Mouse (Mus musculus) liver, embryonic 15.5 days (tissue): Measurements from ENCODE around the gene 1300017J02Rik. TPM values are rescaled to one million over a fixed set of nuclear protein-coding genes. Genes with fewer than 3 reads are reported as not detected.

Experiments
- ATAC-seq: fragments of 200-750 bp; cut with Nextera tagmentation; 2 replicates; pipeline ENCODE4 v1.8.0; 2017; ENCODE audit warnings: moderate number of reproducible peaks, mild to moderate bottlenecking, moderate library complexity; ENCODE audit not compliant: insufficient read depth
- H3K27ac ChIP-seq: fragments of 300-500 bp; sonication (generic); replicated peaks from 2 replicates; pipeline ENCODE4 v1.5.1; 2015; ENCODE audit warnings: mild to moderate bottlenecking, inconsistent platforms
- H3K27me3 ChIP-seq: fragments of 300-500 bp; sonication (generic); 2 replicates; pipeline ENCODE4 v1.6.1; 2015; ENCODE audit warnings: mild to moderate bottlenecking, inconsistent platforms
- H3K36me3 ChIP-seq: fragments of 300-500 bp; sonication (generic); replicated peaks from 2 replicates; pipeline ENCODE4 v1.6.1; 2015; ENCODE audit warnings: moderate library complexity, mild to moderate bottlenecking, inconsistent platforms
- H3K4me1 ChIP-seq: fragments of 300-500 bp; sonication (generic); replicated peaks from 2 replicates; pipeline ENCODE4 v1.6.1; 2015; ENCODE audit warnings: inconsistent platforms
- H3K4me2 ChIP-seq: fragments of 300-500 bp; sonication (generic); 2 replicates; pipeline ENCODE4 v1.6.1; 2015; ENCODE audit warnings: moderate library complexity, mild to moderate bottlenecking, inconsistent platforms
- H3K4me3 ChIP-seq: fragments of 300-500 bp; sonication (generic); replicated peaks from 2 replicates; pipeline ENCODE4 v1.5.1; 2015; ENCODE audit warnings: mild to moderate bottlenecking, inconsistent platforms
- H3K9ac ChIP-seq: fragments of 300-500 bp; sonication (generic); 2 replicates; pipeline ENCODE4 v1.6.1; 2015; ENCODE audit warnings: moderate library complexity, mild to moderate bottlenecking, inconsistent platforms
- H3K9me3 ChIP-seq: fragments of 300-500 bp; sonication (generic); replicated peaks from 2 replicates; pipeline ENCODE4 v1.6.1; 2016; ENCODE audit warnings: inconsistent platforms
- WGBS: fragments of 180-500 bp; shearing (Covaris S2); methylation state at CpG from one replicate; pipeline ENCODE4 v1.1.7; 2015; ENCODE audit warnings: mixed read lengths; ENCODE audit not compliant: insufficient replicate concordance; 5-methylcytosine and 5-hydroxymethylcytosine counted together
- polyA plus RNA-seq: library from polyadenylated mRNA; unstranded; fragments of >200 nt; fragmentation: Nextera tagmentation; extraction: Ambion mirVana; gene quantifications from 2 replicates; pipeline ENCODE4 v1.2.1, GENCODE M21; 2015

Gene 1300017J02Rik
- polyA plus RNA-seq, 1 experiment from 2014 or later: 74.2 TPM

GRCm38 (mm10) chr9:103302666-103303065 lies 2.2 kb downstream of the 1300017J02Rik start:
- Histone ChIP-seq H3K36me3 (peaks cover 7% of the 10 kb centered on the region), H3K27me3 (no peaks in the 10 kb centered on the region), H3K4me1 (peaks cover 50% of the 10 kb centered on the region), H3K9ac (no peak overlapping the region), H3K4me3 (no peak overlapping the region), H3K4me2 (no peak overlapping the region), H3K27ac (no peak overlapping the region; the same call in 1 of the 2 replicates), H3K9me3 (no peaks in the 10 kb centered on the region)
- no peak for ATAC-seq
- 26% methylated on average over 3 of the region's 3 CpGs for WGBS

- no peak overlapping the region for H3K9ac ChIP-seq
- H3K27ac ChIP-seq: no peak overlapping the region
- H3K36me3 ChIP-seq: peaks cover 3% of the 10 kb centered on the region
- H3K27me3 ChIP-seq: no peaks in the 10 kb centered on the region
- peaks cover 46% of the 10 kb centered on the region for H3K4me1 ChIP-seq
- no peak overlapping the region for H3K4me3 ChIP-seq
- H3K4me2 ChIP-seq: no peak overlapping the region
- 63% methylated on average over 4 of the region's 4 CpGs for WGBS
- no peaks in the 10 kb centered on the region for H3K9me3 ChIP-seq
- ATAC-seq: no peak
Observed at GRCm38 (mm10) chr9:103302239-103302638, 2.6 kb downstream of the 1300017J02Rik start.

- H3K9me3 ChIP-seq: no peaks in the 10 kb centered on the region
- WGBS: 67% methylated on average over 8 of the region's 8 CpGs
- no peak overlapping the region for H3K4me2 ChIP-seq
- no peaks in the 10 kb centered on the region for H3K27me3 ChIP-seq
- ATAC-seq: no peak
- H3K36me3 ChIP-seq: no peaks in the 10 kb centered on the region
- H3K4me3 ChIP-seq: no peak overlapping the region
- no peak overlapping the region for H3K9ac ChIP-seq
- no peak overlapping the region for H3K27ac ChIP-seq
- peaks cover 35% of the 10 kb centered on the region for H3K4me1 ChIP-seq
Observed at GRCm38 (mm10) chr9:103301086-103301485, 3.8 kb downstream of the 1300017J02Rik start.

- no peak overlapping the region for H3K9ac ChIP-seq
- WGBS: 44% methylated on average over 2 of the region's 2 CpGs
- H3K27me3 ChIP-seq: no peaks in the 10 kb centered on the region
- H3K4me3 ChIP-seq: no peak overlapping the region
- peaks cover 6% of the 10 kb centered on the region for H3K4me1 ChIP-seq
- H3K27ac ChIP-seq: peak overlapping the region; percentile 56
- no peaks in the 10 kb centered on the region for H3K9me3 ChIP-seq
- ATAC-seq: peak; percentile 84
- H3K36me3 ChIP-seq: no peaks in the 10 kb centered on the region
- no peak overlapping the region for H3K4me2 ChIP-seq
Observed at GRCm38 (mm10) chr9:103294507-103294906, 10.4 kb downstream of the 1300017J02Rik start.

- Histone ChIP-seq H3K4me1 (peaks cover 52% of the 10 kb centered on the region), H3K4me3 (peak overlapping the region; percentile 72), H3K27ac (peak overlapping the region; percentile 99), H3K4me2 (peak overlapping the region; percentile 63), H3K9me3 (no peaks in the 10 kb centered on the region), H3K27me3 (no peaks in the 10 kb centered on the region), H3K9ac (peak overlapping the region; percentile 82), H3K36me3 (peaks cover 12% of the 10 kb centered on the region; the same call in 1 of the 2 replicates)
- whole genome bisulfite sequencing: 37% methylated on average over 13 of the region's 13 CpGs
- ATAC-seq: peak; percentile 83
Observed at GRCm38 (mm10) chr9:103288489-103289180, 16.2 kb downstream of the 1300017J02Rik start.

GRCm38 (mm10) chr9:103287840-103288488 lies 16.9 kb downstream of the 1300017J02Rik start:
- H3K4me3 ChIP-seq: peak overlapping the region; percentile 72
- WGBS: 26% methylated on average over 19 of the region's 19 CpGs
- peak overlapping the region; percentile 63 for H3K4me2 ChIP-seq

GRCm38 (mm10) chr9:103286901-103287422 lies 17.9 kb downstream of the 1300017J02Rik start:
- no peaks in the 10 kb centered on the region for H3K9me3 ChIP-seq

More at GRCm38 (mm10) chr9:103287840-103288488, 16.9 kb downstream of the 1300017J02Rik start:
- peak overlapping the region; percentile 99 for H3K27ac ChIP-seq
- peak overlapping the region; percentile 82 for H3K9ac ChIP-seq
- H3K36me3 ChIP-seq: peaks cover 14% of the 10 kb centered on the region; the same call in 1 of the 2 replicates
- H3K9me3 ChIP-seq: no peaks in the 10 kb centered on the region
- peak; percentile 97 for ATAC-seq
- no peaks in the 10 kb centered on the region for H3K27me3 ChIP-seq
- H3K4me1 ChIP-seq: peaks cover 52% of the 10 kb centered on the region

GRCm38 (mm10) chr9:103286396-103286795 lies 18.5 kb downstream of the 1300017J02Rik start:
- peak overlapping the region; percentile 82 for H3K9ac ChIP-seq
- H3K9me3 ChIP-seq: no peaks in the 10 kb centered on the region
- ATAC-seq: no peak
- peak overlapping the region; percentile 72 for H3K4me3 ChIP-seq
- peak overlapping the region; percentile 99 for H3K27ac ChIP-seq
- peak overlapping the region; percentile 63 for H3K4me2 ChIP-seq
- WGBS: 35% methylated on average over 4 of the region's 4 CpGs
- no peaks in the 10 kb centered on the region for H3K27me3 ChIP-seq
- peaks cover 30% of the 10 kb centered on the region for H3K36me3 ChIP-seq
- peaks cover 52% of the 10 kb centered on the region for H3K4me1 ChIP-seq

More at GRCm38 (mm10) chr9:103286901-103287422, 17.9 kb downstream of the 1300017J02Rik start:
- Histone ChIP-seq H3K4me2 (peak overlapping the region; percentile 63), H3K27me3 (no peaks in the 10 kb centered on the region), H3K27ac (peak overlapping the region; percentile 99), H3K9ac (peak overlapping the region; percentile 82), H3K4me1 (peaks cover 52% of the 10 kb centered on the region), H3K4me3 (peak overlapping the region; percentile 72), H3K36me3 (peaks cover 24% of the 10 kb centered on the region)
- 54% methylated on average over 13 of the region's 13 CpGs for WGBS
- ATAC-seq: no peak

- H3K9ac ChIP-seq: no peak overlapping the region
- no peak overlapping the region for H3K4me3 ChIP-seq
- peaks cover 30% of the 10 kb centered on the region for H3K4me1 ChIP-seq
- ATAC-seq: no peak
- peaks cover 98% of the 10 kb centered on the region for H3K36me3 ChIP-seq
- H3K27me3 ChIP-seq: no peaks in the 10 kb centered on the region
- H3K9me3 ChIP-seq: no peaks in the 10 kb centered on the region
- no peak overlapping the region for H3K27ac ChIP-seq
- H3K4me2 ChIP-seq: no peak overlapping the region
- 77% methylated on average over 6 of the region's 6 CpGs for WGBS
Observed at GRCm38 (mm10) chr9:103276876-103277275, 28.0 kb downstream of the 1300017J02Rik start.

GRCm38 (mm10) chr9:103275676-103276075 lies 29.2 kb downstream of the 1300017J02Rik start:
- Histone ChIP-seq H3K4me1 (peaks cover 30% of the 10 kb centered on the region), H3K4me2 (no peak overlapping the region), H3K9ac (no peak overlapping the region), H3K27ac (0 out of 2 replicates have a peak overlapping the region, but pooled peaks have one; percentile 42), H3K4me3 (no peak overlapping the region), H3K36me3 (peaks cover 95% of the 10 kb centered on the region), H3K9me3 (no peaks in the 10 kb centered on the region), H3K27me3 (no peaks in the 10 kb centered on the region)
- ATAC-seq: peak; percentile 23; the same call in 1 of the 2 replicates
- 55% methylated on average over 1 of the region's 1 CpGs for WGBS

- H3K36me3 ChIP-seq: peaks cover 90% of the 10 kb centered on the region
- no peaks in the 10 kb centered on the region for H3K9me3 ChIP-seq
- peaks cover 30% of the 10 kb centered on the region for H3K4me1 ChIP-seq
- H3K4me2 ChIP-seq: no peak overlapping the region
- no peak overlapping the region for H3K9ac ChIP-seq
- H3K27ac ChIP-seq: 0 out of 2 replicates have a peak overlapping the region, but pooled peaks have one; percentile 16
- H3K27me3 ChIP-seq: no peaks in the 10 kb centered on the region
- no peak overlapping the region for H3K4me3 ChIP-seq
- WGBS: 67% methylated on average over 8 of the region's 8 CpGs
- peak; percentile 58 for ATAC-seq
Observed at GRCm38 (mm10) chr9:103274819-103275218, 30.1 kb downstream of the 1300017J02Rik start.
